Mouse (Mus musculus) liver, embryonic 15.5 days (tissue): ENCODE measurements around the gene Vamp1. TPM values are rescaled to one million over a fixed set of nuclear protein-coding genes. Genes with fewer than 3 reads are reported as not detected.
"Not testable (repeated sequence)": the region's sequence is repeated elsewhere in the genome, so short reads cannot be mapped to it uniquely, and the experiment has no call there.

ENCODE experiments used
- ATAC-seq: fragments of 200-750 bp; cut with Nextera tagmentation; 2 replicates; pipeline ENCODE4 v1.8.0; 2017; ENCODE audit warnings: moderate number of reproducible peaks, mild to moderate bottlenecking, moderate library complexity; ENCODE audit not compliant: insufficient read depth
- H3K27ac ChIP-seq: fragments of 300-500 bp; sonication (generic); replicated peaks from 2 replicates; pipeline ENCODE4 v1.5.1; 2015; ENCODE audit warnings: mild to moderate bottlenecking, inconsistent platforms
- H3K27me3 ChIP-seq: fragments of 300-500 bp; sonication (generic); 2 replicates; pipeline ENCODE4 v1.6.1; 2015; ENCODE audit warnings: mild to moderate bottlenecking, inconsistent platforms
- H3K36me3 ChIP-seq: fragments of 300-500 bp; sonication (generic); replicated peaks from 2 replicates; pipeline ENCODE4 v1.6.1; 2015; ENCODE audit warnings: moderate library complexity, mild to moderate bottlenecking, inconsistent platforms
- H3K4me1 ChIP-seq: fragments of 300-500 bp; sonication (generic); replicated peaks from 2 replicates; pipeline ENCODE4 v1.6.1; 2015; ENCODE audit warnings: inconsistent platforms
- H3K4me2 ChIP-seq: fragments of 300-500 bp; sonication (generic); 2 replicates; pipeline ENCODE4 v1.6.1; 2015; ENCODE audit warnings: moderate library complexity, mild to moderate bottlenecking, inconsistent platforms
- H3K4me3 ChIP-seq: fragments of 300-500 bp; sonication (generic); replicated peaks from 2 replicates; pipeline ENCODE4 v1.5.1; 2015; ENCODE audit warnings: mild to moderate bottlenecking, inconsistent platforms
- H3K9ac ChIP-seq: fragments of 300-500 bp; sonication (generic); 2 replicates; pipeline ENCODE4 v1.6.1; 2015; ENCODE audit warnings: moderate library complexity, mild to moderate bottlenecking, inconsistent platforms
- H3K9me3 ChIP-seq: fragments of 300-500 bp; sonication (generic); replicated peaks from 2 replicates; pipeline ENCODE4 v1.6.1; 2016; ENCODE audit warnings: inconsistent platforms
- WGBS: fragments of 180-500 bp; shearing (Covaris S2); methylation state at CpG from one replicate; pipeline ENCODE4 v1.1.7; 2015; ENCODE audit warnings: mixed read lengths; ENCODE audit not compliant: insufficient replicate concordance; 5-methylcytosine and 5-hydroxymethylcytosine counted together
- polyA plus RNA-seq: library from polyadenylated mRNA; unstranded; fragments of >200 nt; fragmentation: Nextera tagmentation; extraction: Ambion mirVana; gene quantifications from 2 replicates; pipeline ENCODE4 v1.2.1, GENCODE M21; 2015

The Vamp1 gene
- polyA plus RNA-seq, 1 experiment from 2014 or later = 1.9 TPM

DNA sequence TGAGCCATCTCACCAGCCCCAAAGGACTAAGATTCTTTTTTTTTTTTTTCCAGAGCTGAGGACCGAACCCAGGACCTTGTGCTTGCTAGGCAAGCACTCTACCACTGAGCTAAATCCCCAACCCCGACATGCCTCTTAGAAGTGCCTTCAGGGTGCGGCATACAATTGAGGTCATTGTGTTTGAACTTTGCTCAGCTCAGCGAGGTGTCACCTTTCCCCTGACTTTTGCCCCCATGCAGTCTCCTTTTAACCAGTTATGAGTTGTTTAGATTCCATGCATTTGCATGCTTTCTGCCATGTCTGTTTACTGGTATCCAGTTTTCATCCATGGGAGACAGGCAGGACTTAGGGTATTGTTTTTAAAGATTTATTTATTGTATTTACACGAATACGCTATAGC lies 53.4 kb downstream of the Vamp1 start:
- Histone ChIP-seq H3K4me3 (no peak overlapping the region), H3K4me1 (peaks cover 15% of the 10 kb centered on the region), H3K4me2 (no peak overlapping the region), H3K36me3 (no peaks in the 10 kb centered on the region), H3K9ac (no peak overlapping the region), H3K27ac (no peak overlapping the region), H3K27me3 (no peaks in the 10 kb centered on the region), H3K9me3 (no peaks in the 10 kb centered on the region)
- WGBS = 60% methylated on average over 6 of the region's 6 CpGs
- no peak for ATAC-seq

DNA sequence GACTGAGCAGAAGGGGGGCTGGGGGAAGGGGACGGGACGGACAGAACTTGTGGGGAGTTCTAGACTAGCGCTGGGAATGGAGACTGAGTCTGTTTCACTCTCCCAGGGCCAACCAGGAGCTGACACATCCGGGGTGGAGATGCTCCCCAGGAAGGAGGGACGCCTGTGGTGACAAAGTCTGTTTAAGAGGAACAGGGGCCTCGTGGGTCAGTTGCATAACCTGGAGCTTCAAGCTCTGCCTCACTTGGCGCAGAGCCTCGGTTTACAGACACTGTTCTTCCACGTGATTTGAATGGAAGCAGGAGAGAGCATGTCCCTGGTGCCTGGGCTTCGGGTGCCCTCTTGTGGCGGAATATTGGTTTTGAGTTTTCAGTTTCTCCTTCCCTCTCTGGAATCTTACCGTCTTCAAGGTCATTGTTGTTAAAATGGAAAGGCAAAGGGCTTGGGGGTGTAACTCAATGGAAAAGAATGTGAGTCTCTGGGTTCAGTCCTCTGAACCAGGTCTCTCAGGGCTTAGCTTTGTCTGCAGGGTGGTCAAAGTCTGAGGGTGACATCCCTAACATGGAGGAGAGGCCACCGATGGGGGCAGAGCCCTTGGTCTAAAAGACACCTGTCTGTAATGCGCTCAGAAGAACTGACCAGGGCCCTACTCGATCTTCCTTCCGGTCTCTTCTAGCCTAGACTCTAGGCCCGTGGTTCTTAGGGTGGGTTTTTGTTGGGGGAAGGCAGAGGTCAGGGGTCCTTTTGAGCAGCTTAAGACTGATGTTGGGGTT lies 56.3 kb downstream of the Vamp1 start:
- Histone ChIP-seq H3K4me3 (peak overlapping the region; percentile 19; the same call in 1 of the 2 replicates), H3K9ac (no peak overlapping the region), H3K9me3 (no peaks in the 10 kb centered on the region), H3K36me3 (no peaks in the 10 kb centered on the region), H3K27me3 (no peaks in the 10 kb centered on the region), H3K4me1 (peaks cover 15% of the 10 kb centered on the region), H3K27ac (peak overlapping the region; percentile 38; the same call in 1 of the 2 replicates), H3K4me2 (peak overlapping the region; percentile 43)
- 11% methylated on average over 17 of the region's 17 CpGs for WGBS
- peak; percentile 83 for ATAC-seq

DNA sequence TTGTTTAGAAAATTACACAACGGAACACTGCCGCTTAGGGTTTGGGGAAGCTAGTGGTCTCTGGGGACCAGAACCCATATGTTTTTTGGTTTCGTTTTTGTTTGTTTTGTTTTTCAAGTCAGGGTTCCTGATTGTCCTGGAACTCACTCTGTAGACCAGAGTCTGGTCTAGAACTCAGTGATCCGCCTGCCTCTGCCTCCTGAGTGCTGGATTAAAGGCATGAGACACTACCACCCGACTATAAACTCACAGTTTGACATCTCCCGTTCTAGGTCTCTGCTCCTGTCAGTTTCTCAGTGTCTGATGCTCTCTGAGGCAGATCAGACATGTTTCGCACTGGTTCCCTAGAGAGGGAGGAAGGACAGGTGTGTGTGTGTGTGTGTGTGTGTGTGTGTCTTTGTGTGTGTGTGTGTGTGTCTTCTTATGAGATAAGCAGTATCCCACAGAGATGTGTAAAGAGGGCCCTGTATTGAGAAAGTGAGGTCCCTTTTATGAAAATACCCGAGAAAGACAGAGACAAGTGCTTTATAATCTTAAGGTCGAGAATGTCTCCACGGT lies 57.0 kb downstream of the Vamp1 start:
- Histone ChIP-seq H3K4me2 (peak overlapping the region; percentile 43; the same call in 1 of the 2 replicates), H3K9me3 (no peaks in the 10 kb centered on the region), H3K36me3 (no peaks in the 10 kb centered on the region), H3K4me1 (peaks cover 15% of the 10 kb centered on the region), H3K27me3 (no peaks in the 10 kb centered on the region), H3K9ac (no peak overlapping the region), H3K27ac (no peak overlapping the region), H3K4me3 (no peak overlapping the region)
- no peak for ATAC-seq
- 63% methylated on average over 10 of the region's 10 CpGs for WGBS

DNA sequence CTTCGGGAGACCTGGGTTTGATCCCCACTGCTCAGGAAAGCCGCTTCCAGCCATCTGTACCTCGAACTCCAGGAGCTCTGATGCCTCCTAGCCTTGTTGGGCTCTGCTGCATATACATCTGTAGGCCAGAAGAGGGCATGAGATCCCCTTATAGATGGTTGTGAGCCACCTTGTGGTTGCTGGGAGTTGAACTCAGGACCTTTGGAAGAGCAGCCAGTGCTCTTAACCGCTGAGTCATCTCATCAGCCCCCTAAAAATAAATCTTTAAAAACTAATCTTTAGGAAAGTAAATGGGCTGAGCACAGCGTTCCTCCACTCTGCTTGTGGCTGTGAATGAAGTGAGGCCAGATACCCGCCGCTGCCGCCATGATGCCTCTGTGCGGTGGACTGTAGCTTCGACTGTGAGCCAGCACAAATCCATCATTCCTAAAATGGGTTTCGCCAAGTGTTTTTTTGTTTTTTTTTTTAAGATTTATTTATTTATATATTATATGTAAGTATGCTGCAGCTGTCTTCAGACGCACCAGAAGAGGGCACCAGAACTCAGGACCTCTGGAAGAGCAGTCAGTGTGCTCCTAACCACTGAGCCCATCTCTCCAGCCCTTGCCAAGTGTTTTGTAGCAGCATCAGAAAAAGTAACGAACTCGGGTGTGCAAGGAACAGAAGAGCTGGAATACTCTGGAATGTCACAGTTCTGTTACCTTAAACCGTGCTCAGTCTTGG lies 59.7 kb downstream of the Vamp1 start:
- 53% methylated on average over 15 of the region's 15 CpGs for WGBS
- H3K27ac ChIP-seq = no peak overlapping the region

GRCm38 (mm10) chr6:125279729-125280128 lies 64.4 kb downstream of the Vamp1 start:
- no peak for ATAC-seq
- Histone ChIP-seq H3K9me3 (no peaks in the 10 kb centered on the region), H3K27me3 (no peaks in the 10 kb centered on the region), H3K4me2 (no peak overlapping the region), H3K27ac (no peak overlapping the region), H3K9ac (no peak overlapping the region), H3K4me3 (no peak overlapping the region), H3K36me3 (no peaks in the 10 kb centered on the region), H3K4me1 (no peaks in the 10 kb centered on the region)
- 36% methylated on average over 8 of the region's 8 CpGs for WGBS

More for the DNA sequence above, 59.7 kb downstream of the Vamp1 start:
- no peak overlapping the region for H3K9ac ChIP-seq
- no peak for ATAC-seq
- no peaks in the 10 kb centered on the region for H3K36me3 ChIP-seq
- H3K9me3 ChIP-seq = no peaks in the 10 kb centered on the region
- peaks cover 15% of the 10 kb centered on the region for H3K4me1 ChIP-seq
- H3K4me3 ChIP-seq = no peak overlapping the region
- H3K27me3 ChIP-seq = no peaks in the 10 kb centered on the region
- H3K4me2 ChIP-seq = no peak overlapping the region

GRCm38 (mm10) chr6:125282721-125283120 lies 67.4 kb downstream of the Vamp1 start:
- H3K27me3 ChIP-seq, H3K36me3 ChIP-seq, H3K27ac ChIP-seq, H3K4me3 ChIP-seq, H3K4me1 ChIP-seq, H3K9ac ChIP-seq, H3K9me3 ChIP-seq, H3K4me2 ChIP-seq, ATAC-seq: not testable (repeated sequence)
- 72% methylated on average over 13 of the region's 13 CpGs for WGBS

- H3K9ac ChIP-seq = no peak overlapping the region
- H3K27ac ChIP-seq = no peak overlapping the region
- WGBS = 57% methylated on average over 8 of the region's 8 CpGs
- ATAC-seq = no peak
- no peaks in the 10 kb centered on the region for H3K36me3 ChIP-seq
- no peaks in the 10 kb centered on the region for H3K27me3 ChIP-seq
- H3K9me3 ChIP-seq = no peaks in the 10 kb centered on the region
- H3K4me2 ChIP-seq = no peak overlapping the region
- no peaks in the 10 kb centered on the region for H3K4me1 ChIP-seq
- H3K4me3 ChIP-seq = no peak overlapping the region
Measured at GRCm38 (mm10) chr6:125284250-125284649, 68.9 kb downstream of the Vamp1 start.

- no peaks in the 10 kb centered on the region for H3K4me1 ChIP-seq
- no peak for ATAC-seq
- no peak overlapping the region for H3K4me3 ChIP-seq
- no peak overlapping the region for H3K9ac ChIP-seq
- no peaks in the 10 kb centered on the region for H3K9me3 ChIP-seq
- no peaks in the 10 kb centered on the region for H3K36me3 ChIP-seq
- H3K27me3 ChIP-seq = no peaks in the 10 kb centered on the region
- H3K27ac ChIP-seq = no peak overlapping the region
- H3K4me2 ChIP-seq = no peak overlapping the region
- WGBS = 78% methylated on average over 7 of the region's 7 CpGs
Measured at GRCm38 (mm10) chr6:125284751-125285150, 69.4 kb downstream of the Vamp1 start.

GRCm38 (mm10) chr6:125285890-125286289 lies 70.5 kb downstream of the Vamp1 start, which contains the start of gene Tuba3a:
Gene Tuba3a, minus strand, starts transcription at chr6:125286042.
- H3K9ac ChIP-seq = no peak within 1 kb of the TSS
- H3K36me3 ChIP-seq = no peaks in the 10 kb centered on the region
- ATAC-seq = no peak
- WGBS = 85% methylated on average over 22 of the region's 22 CpGs
- no peak within 1 kb of the TSS for H3K4me2 ChIP-seq
- H3K9me3 ChIP-seq = no peaks in the 10 kb centered on the region
- no peaks in the 10 kb centered on the region for H3K27me3 ChIP-seq
- no peak within 1 kb of the TSS for H3K4me3 ChIP-seq
- H3K27ac ChIP-seq = no peak within 1 kb of the TSS
- H3K4me1 ChIP-seq = no peaks in the 10 kb centered on the region

DNA sequence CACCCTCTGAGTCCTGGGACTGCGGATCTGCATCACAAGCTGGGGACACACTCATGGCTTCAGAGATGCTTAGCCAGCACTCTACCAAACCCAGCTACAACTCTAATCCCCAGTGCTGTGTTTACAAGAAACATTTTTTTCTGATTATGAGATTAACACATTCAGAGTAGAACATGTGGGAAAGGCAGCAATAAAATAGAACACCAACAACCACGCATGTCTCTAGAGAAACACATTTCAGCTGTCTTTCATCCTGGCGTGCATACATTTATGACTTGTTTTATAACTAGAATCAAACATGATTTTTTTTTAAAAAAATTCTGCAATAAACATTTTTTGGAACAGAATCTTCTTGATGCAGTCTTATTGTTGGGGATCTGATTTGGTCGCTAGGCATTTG lies 71.6 kb downstream of the Vamp1 start:
- no peak for ATAC-seq
- 77% methylated on average over 4 of the region's 4 CpGs for WGBS

DNA sequence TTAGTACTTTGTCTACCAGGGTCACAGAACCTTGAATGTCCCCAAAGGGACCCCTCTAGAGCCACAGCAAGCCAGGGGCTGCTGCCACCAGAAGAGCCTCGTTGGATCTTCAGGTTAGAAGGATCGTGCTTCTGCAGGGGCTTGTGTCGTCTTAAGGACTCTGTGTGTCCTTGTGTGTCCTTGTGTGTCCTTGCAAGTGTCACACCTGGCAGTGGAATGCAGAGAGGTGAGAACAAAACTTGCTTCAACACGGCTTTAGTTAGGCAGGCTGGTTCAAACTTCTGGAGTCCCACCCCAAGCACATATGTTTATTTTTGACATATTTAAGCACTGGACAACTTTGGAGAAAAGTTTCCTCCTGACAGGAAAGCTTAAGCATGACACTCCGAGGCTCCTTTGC lies 73.4 kb downstream of the Vamp1 start:
- 56% methylated on average over 5 of the region's 5 CpGs for WGBS
- no peak overlapping the region for H3K27ac ChIP-seq

More for the DNA sequence above, 71.6 kb downstream of the Vamp1 start:
- Histone ChIP-seq H3K9ac (no peak overlapping the region), H3K27me3 (no peaks in the 10 kb centered on the region), H3K9me3 (no peaks in the 10 kb centered on the region), H3K4me3 (no peak overlapping the region), H3K27ac (no peak overlapping the region), H3K36me3 (no peaks in the 10 kb centered on the region), H3K4me1 (no peaks in the 10 kb centered on the region), H3K4me2 (no peak overlapping the region)

More for the DNA sequence above, 73.4 kb downstream of the Vamp1 start:
- ATAC-seq = no peak
- Histone ChIP-seq H3K27me3 (no peaks in the 10 kb centered on the region), H3K4me2 (no peak overlapping the region), H3K9me3 (no peaks in the 10 kb centered on the region), H3K4me3 (no peak overlapping the region), H3K36me3 (no peaks in the 10 kb centered on the region), H3K4me1 (no peaks in the 10 kb centered on the region), H3K9ac (no peak overlapping the region)
